Mouse (Mus musculus): ENCODE measurements around the gene Wdr45.
"Not testable (repeated sequence)": the region's sequence is repeated elsewhere in the genome, so short reads cannot be mapped to it uniquely, and the experiment has no call there.

Wdr45 gene

GRCm38 (mm10) chrX:7714135-7714899 lies at the start of gene Wdr45:
Wdr45 (plus strand) TSS chrX:7714333.
- peak; percentile 82 to 90 for DNase-seq (ENCODE audit: low spot score in 2 of 2)

GRCm38 (mm10) chrX:7664791-7665190 lies 49.3 kb upstream of the Wdr45 start:
- no peak for DNase-seq (ENCODE audit: low spot score in 2 of 2)

- DNase-seq (ENCODE audit: low spot score in 2 of 2), result no peak
Observed at GRCm38 (mm10) chrX:7665739-7666502, 48.2 kb upstream of the Wdr45 start.

- DNase-seq (ENCODE audit: low spot score in 2 of 2), result peak; percentile 59 to 74
Observed at GRCm38 (mm10) chrX:7670390-7670881, 43.7 kb upstream of the Wdr45 start.

- DNase-seq (ENCODE audit: low spot score in 2 of 2), result peak; percentile 50 to 55
Observed at GRCm38 (mm10) chrX:7670921-7671623, 43.1 kb upstream of the Wdr45 start, which contains the start of gene Plp2. Plp2 (minus strand) TSS chrX:7671390.

- DNase-seq (ENCODE audit: low spot score in 2 of 2), result no peak
Observed at GRCm38 (mm10) chrX:7672739-7673138, 41.4 kb upstream of the Wdr45 start.

- peak; percentile 23 to 30 for DNase-seq (ENCODE audit: low spot score in 2 of 2)
Observed at GRCm38 (mm10) chrX:7673578-7674281, 40.4 kb upstream of the Wdr45 start.

- DNase-seq (ENCODE audit: low spot score in 2 of 2), result peak in 1 of 2 experiments; percentile 34
Observed at GRCm38 (mm10) chrX:7674284-7675000, 39.7 kb upstream of the Wdr45 start.

GRCm38 (mm10) chrX:7675001-7675380 lies 39.1 kb upstream of the Wdr45 start:
- DNase-seq (ENCODE audit: low spot score in 2 of 2), result no peak

GRCm38 (mm10) chrX:7678986-7679385 lies 35.1 kb upstream of the Wdr45 start:
- no peak for DNase-seq (ENCODE audit: low spot score in 2 of 2)

GRCm38 (mm10) chrX:7679405-7680056 lies 34.6 kb upstream of the Wdr45 start:
- DNase-seq (ENCODE audit: low spot score in 2 of 2), result peak; percentile 71 to 88

GRCm38 (mm10) chrX:7680057-7680412 lies 34.1 kb upstream of the Wdr45 start:
- no peak for DNase-seq (ENCODE audit: low spot score in 2 of 2)

GRCm38 (mm10) chrX:7680864-7681263 lies 33.3 kb upstream of the Wdr45 start, which contains the start of gene Magix:
Magix (minus strand) TSS chrX:7681251.
- no peak for DNase-seq (ENCODE audit: low spot score in 2 of 2)

- no peak for DNase-seq (ENCODE audit: low spot score in 2 of 2)
Observed at GRCm38 (mm10) chrX:7688321-7688720, 25.8 kb upstream of the Wdr45 start.

GRCm38 (mm10) chrX:7690486-7690885 lies 23.6 kb upstream of the Wdr45 start:
- DNase-seq (ENCODE audit: low spot score in 2 of 2), result no peak

- no peak for DNase-seq (ENCODE audit: low spot score in 2 of 2)
Observed at GRCm38 (mm10) chrX:7692862-7693261, 21.3 kb upstream of the Wdr45 start.

GRCm38 (mm10) chrX:7696520-7696919 lies 17.6 kb upstream of the Wdr45 start:
- no peak for DNase-seq (ENCODE audit: low spot score in 2 of 2)

GRCm38 (mm10) chrX:7696954-7697381 lies 17.2 kb upstream of the Wdr45 start, which contains the start of gene Gpkow:
Gpkow (plus strand) TSS chrX:7697131.
- DNase-seq (ENCODE audit: low spot score in 2 of 2), result peak; percentile 53 to 80

GRCm38 (mm10) chrX:7713764-7714134 lies 384 bp upstream of the Wdr45 start:
- not testable (repeated sequence) for DNase-seq (ENCODE audit: low spot score in 2 of 2)

GRCm38 (mm10) chrX:7716058-7716457 lies 1.9 kb downstream of the Wdr45 start:
- DNase-seq (ENCODE audit: low spot score in 2 of 2), result not testable (repeated sequence)
